Mouse (Mus musculus) kidney, postnatal 0 days (tissue): ENCODE data around the gene Dhx40. TPM values are rescaled to one million over a fixed set of nuclear protein-coding genes. Genes with fewer than 3 reads are reported as not detected.
"Not testable (repeated sequence)": the region's sequence is repeated elsewhere in the genome, so short reads cannot be mapped to it uniquely, and the experiment has no call there.

Experiments
- ATAC-seq: fragments of 200-750 bp; cut with Nextera tagmentation; replicated peaks from 2 replicates; pipeline ENCODE4 v1.8.0; 2017; ENCODE audit warnings: low read depth, moderate number of reproducible peaks, moderate TSS enrichment, moderate library complexity; ENCODE audit not compliant: low FRiP score
- DNase-seq: peaks from one replicate; pipeline ENCODE4 v3.0.0-alpha.2; 2016; ENCODE audit warnings: low spot score
- H3K27ac ChIP-seq: fragments of 300-500 bp; sonication (generic); 2 replicates; pipeline ENCODE4 v1.5.1; 2014; ENCODE audit warnings: mild to moderate bottlenecking
- H3K27me3 ChIP-seq: fragments of 300-500 bp; sonication (generic); 2 replicates; pipeline ENCODE4 v1.6.1; 2014; ENCODE audit warnings: low read length, mixed read lengths; ENCODE audit not compliant: insufficient read depth
- H3K36me3 ChIP-seq: fragments of 300-500 bp; sonication (generic); 2 replicates; pipeline ENCODE4 v1.6.1; 2014; ENCODE audit warnings: low read length, mixed read lengths; ENCODE audit not compliant: insufficient read depth
- H3K4me1 ChIP-seq: fragments of 300-500 bp; sonication (generic); replicated peaks from 2 replicates; pipeline ENCODE4 v1.6.1; 2014; ENCODE audit warnings: antibody characterized with exemption, low read length, mixed read lengths; ENCODE audit not compliant: insufficient read depth
- H3K4me2 ChIP-seq: fragments of 300-500 bp; sonication (generic); 2 replicates; pipeline ENCODE4 v1.6.1; 2014; ENCODE audit warnings: mild to moderate bottlenecking, low read length, moderate library complexity, mixed read lengths
- H3K4me3 ChIP-seq: fragments of 300-500 bp; sonication (generic); replicated peaks from 2 replicates; pipeline ENCODE4 v1.5.1; 2014; ENCODE audit warnings: low read depth, low read length
- H3K9ac ChIP-seq: fragments of 300-500 bp; sonication (generic); 2 replicates; pipeline ENCODE4 v1.6.1; 2014; ENCODE audit warnings: low read depth, low read length
- H3K9me3 ChIP-seq: fragments of 300-500 bp; sonication (generic); replicated peaks from 2 replicates; pipeline ENCODE4 v1.6.1; 2016; ENCODE audit warnings: low read length, inconsistent platforms, mixed read lengths
- CTCF ChIP-seq: IDR thresholded peaks from 2 replicates; pipeline ENCODE4 v1.5.1; 2016; ENCODE audit warnings: antibody characterized with exemption, low read depth, mild to moderate bottlenecking, moderate library complexity
- WGBS: fragments of 180-500 bp; shearing (Covaris S2); extraction: QIAGEN DNeasy Blood & Tissue Kit; methylation state at CpG from one replicate; pipeline ENCODE4 v1.1.7; 2014; 5-methylcytosine and 5-hydroxymethylcytosine counted together
- polyA plus RNA-seq: library from polyadenylated mRNA; unstranded; fragments of >200 nt; fragmentation: Nextera tagmentation; extraction: Ambion mirVana; gene quantifications from 2 replicates; pipeline ENCODE4 v1.2.1, GENCODE M21; 2015

Dhx40 gene
- polyA plus RNA-seq, 1 experiment from 2014 or later: 30.7 TPM

- no peak overlapping the region; the same call in 1 of the 2 replicates for H3K27ac ChIP-seq
- 81% methylated on average over 4 of the region's 4 CpGs for WGBS
Measured at GRCm38 (mm10) chr11:86769884-86770283, 37.7 kb downstream of the Dhx40 start.

DNA sequence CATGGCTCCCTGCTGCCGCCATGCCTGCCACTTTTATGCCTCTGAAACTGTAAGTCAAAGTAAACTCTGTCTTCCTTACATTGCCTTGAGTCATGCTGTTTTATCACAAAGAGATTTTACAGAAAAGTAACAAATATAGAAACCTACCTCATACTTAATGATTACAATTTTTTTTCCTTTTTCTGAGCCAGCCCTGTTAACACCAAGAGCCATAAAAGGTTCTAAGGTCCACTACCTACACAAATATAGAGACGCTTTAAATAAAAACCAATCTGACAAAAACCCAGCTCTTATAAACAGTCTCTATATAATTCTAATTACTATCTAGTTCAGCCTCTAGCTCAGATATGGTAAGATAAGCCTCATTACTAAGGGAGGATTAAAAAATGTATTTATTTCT, 43.0 kb downstream of the Dhx40 start:
- Histone ChIP-seq H3K4me3 (no peak overlapping the region), H3K27me3 (no peaks in the 10 kb centered on the region), H3K9me3 (no peaks in the 10 kb centered on the region), H3K9ac (no peak overlapping the region), H3K4me2 (no peak overlapping the region), H3K36me3 (0 out of 2 replicates have a peak, but pooled peaks cover under 1% of the 10 kb centered on the region), H3K4me1 (no peaks in the 10 kb centered on the region), H3K27ac (no peak overlapping the region)
- TF ChIP-seq CTCF: no peak
- 89% methylated on average over 2 of the region's 2 CpGs for WGBS
- DNase-seq (no peak), ATAC-seq (no peak)

More at GRCm38 (mm10) chr11:86769884-86770283, 37.7 kb downstream of the Dhx40 start:
- Histone ChIP-seq H3K4me1 (no peaks in the 10 kb centered on the region), H3K9ac (no peak overlapping the region), H3K4me2 (no peak overlapping the region), H3K9me3 (no peaks in the 10 kb centered on the region), H3K27me3 (no peaks in the 10 kb centered on the region), H3K36me3 (peaks cover 26% of the 10 kb centered on the region; the same call in 1 of the 2 replicates), H3K4me3 (no peak overlapping the region)
- TF ChIP-seq CTCF: no peak
- DNase-seq: no peak
- ATAC-seq: no peak

- not testable (repeated sequence) for H3K4me2 ChIP-seq, DNase-seq, H3K9me3 ChIP-seq, ATAC-seq, H3K27ac ChIP-seq, H3K27me3 ChIP-seq, H3K9ac ChIP-seq, H3K4me1 ChIP-seq, H3K36me3 ChIP-seq, H3K4me3 ChIP-seq
- WGBS: 93% methylated on average over 11 of the region's 11 CpGs
Measured at GRCm38 (mm10) chr11:86763127-86763526, 44.4 kb downstream of the Dhx40 start.

- Histone ChIP-seq H3K4me3 (no peak overlapping the region), H3K4me1 (0 out of 2 replicates have a peak, but pooled peaks cover 4% of the 10 kb centered on the region), H3K4me2 (no peak overlapping the region), H3K27ac (no peak overlapping the region), H3K9me3 (no peaks in the 10 kb centered on the region), H3K9ac (no peak overlapping the region), H3K27me3 (no peaks in the 10 kb centered on the region), H3K36me3 (no peaks in the 10 kb centered on the region)
- no peak for ATAC-seq
- DNase-seq: no peak
- no peak for TF ChIP-seq CTCF
Measured at GRCm38 (mm10) chr11:86760357-86760756, 47.2 kb downstream of the Dhx40 start.

DNA sequence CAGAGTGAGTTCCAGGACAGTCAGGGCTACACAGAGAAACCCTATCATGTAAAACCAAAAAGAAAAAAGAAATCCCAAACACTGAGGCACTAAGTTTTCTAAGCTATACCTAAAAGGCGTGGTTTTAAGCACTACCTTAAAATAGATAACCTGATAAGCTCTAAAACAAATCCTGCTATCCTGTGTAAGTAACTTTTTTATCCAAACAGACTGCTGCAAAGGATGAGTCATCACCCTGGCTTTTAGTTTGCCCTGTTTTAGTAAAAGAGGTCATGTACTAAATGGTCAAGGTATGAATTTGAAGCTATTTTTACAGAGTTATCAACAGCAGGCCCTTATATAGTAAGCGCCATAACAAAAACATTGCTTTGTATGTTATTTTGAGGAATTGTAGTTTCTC, 47.7 kb downstream of the Dhx40 start:
- DNase-seq: no peak
- TF ChIP-seq CTCF: no peak
- H3K4me1 ChIP-seq: 0 out of 2 replicates have a peak, but pooled peaks cover 4% of the 10 kb centered on the region
- no peaks in the 10 kb centered on the region for H3K9me3 ChIP-seq
- H3K36me3 ChIP-seq: no peaks in the 10 kb centered on the region
- H3K9ac ChIP-seq: no peak overlapping the region
- WGBS: 94% methylated on average over 2 of the region's 2 CpGs
- H3K27me3 ChIP-seq: no peaks in the 10 kb centered on the region
- no peak overlapping the region for H3K4me3 ChIP-seq
- H3K27ac ChIP-seq: no peak overlapping the region
- no peak overlapping the region for H3K4me2 ChIP-seq
- ATAC-seq: no peak

DNA sequence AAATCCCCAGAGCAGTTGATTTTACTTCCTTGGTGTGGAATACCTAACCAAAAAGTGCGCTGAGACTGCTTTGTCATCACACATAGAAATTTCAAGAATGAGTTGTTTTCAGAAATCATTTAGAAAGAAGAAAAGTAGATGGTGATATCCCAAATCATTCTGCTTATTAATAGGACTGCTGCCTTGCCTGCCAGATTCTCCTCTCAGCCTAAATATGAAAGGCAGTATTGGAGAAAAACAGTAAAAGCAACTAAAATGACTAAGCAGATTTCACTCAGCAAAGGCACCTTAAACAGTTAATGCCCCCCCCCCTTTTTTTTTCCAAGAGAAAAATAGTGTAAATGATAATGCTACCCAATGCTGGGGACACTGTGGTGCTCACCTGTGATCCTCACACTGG, 48.3 kb downstream of the Dhx40 start:
- Histone ChIP-seq H3K36me3 (no peaks in the 10 kb centered on the region), H3K9me3 (no peaks in the 10 kb centered on the region), H3K27me3 (no peaks in the 10 kb centered on the region), H3K4me2 (no peak overlapping the region), H3K27ac (peak overlapping the region; percentile 96; the same call in 1 of the 2 replicates), H3K4me1 (0 out of 2 replicates have a peak, but pooled peaks cover 4% of the 10 kb centered on the region), H3K4me3 (no peak overlapping the region), H3K9ac (no peak overlapping the region)
- DNase-seq (no peak), ATAC-seq (no peak)
- TF ChIP-seq CTCF: no peak
- WGBS: 98% methylated on average over 1 of the region's 1 CpGs

DNA sequence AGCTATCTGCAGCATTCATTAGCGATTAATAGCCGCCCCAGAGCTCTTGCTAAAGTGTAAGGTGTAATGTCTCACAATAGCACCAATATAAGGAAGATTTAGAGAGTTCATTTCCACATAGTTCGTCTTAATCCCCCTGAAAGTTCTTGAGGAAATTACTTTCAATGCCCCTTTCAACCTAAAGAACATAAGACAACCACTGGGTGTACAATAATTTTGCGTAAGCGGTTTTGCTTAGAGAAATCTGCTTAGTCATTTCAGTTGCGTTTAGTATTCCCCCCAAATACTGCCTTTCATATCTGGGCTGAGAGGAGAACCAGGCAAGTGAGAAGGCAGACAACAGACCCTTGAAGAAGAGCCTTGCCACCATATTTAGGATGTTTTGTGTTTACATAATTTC, 49.0 kb downstream of the Dhx40 start:
- peak overlapping the region; percentile 85 for H3K4me2 ChIP-seq
- no peaks in the 10 kb centered on the region for H3K27me3 ChIP-seq
- DNase-seq: no peak
- H3K9ac ChIP-seq: peak overlapping the region; percentile 95
- H3K4me3 ChIP-seq: peak overlapping the region; percentile 100
- no peak for TF ChIP-seq CTCF
- H3K36me3 ChIP-seq: 0 out of 2 replicates have a peak, but pooled peaks cover under 1% of the 10 kb centered on the region
- ATAC-seq: no peak
- H3K9me3 ChIP-seq: no peaks in the 10 kb centered on the region
- peaks cover 4% of the 10 kb centered on the region; the same call in 1 of the 2 replicates for H3K4me1 ChIP-seq
- 33% methylated on average over 6 of the region's 6 CpGs for WGBS
- peak overlapping the region; percentile 96 for H3K27ac ChIP-seq
